Mouse (Mus musculus): ENCODE results near the gene Plxna3.

GRCm38 (mm10) chrX:74298348-74298747, 30.5 kb upstream of the Plxna3 start:
- TF ChIP-seq CTCF (IDR thresholded peaks at IDR 0.05; ENCODE audit: extremely low read depth, insufficient read depth, insufficient read length, insufficient replicate concordance) (no peak), POLR2A (IDR thresholded peaks at IDR 0.05; ENCODE audit: low read depth, low read length) (no peak)
